Mouse (Mus musculus) kidney, embryonic 15.5 days (tissue): ENCODE data around the gene Unc93a2. TPM values are rescaled to one million over a fixed set of nuclear protein-coding genes. Genes with fewer than 3 reads are reported as not detected.
A peak's percentile ranks its signal among the peaks of the same experiment; 100 is the strongest.
"Not testable (repeated sequence)": the region's sequence is repeated elsewhere in the genome, so short reads cannot be mapped to it uniquely, and the experiment has no call there.

Experiments
- ATAC-seq: fragments of 200-750 bp; cut with Nextera tagmentation; replicated peaks from 2 replicates; pipeline ENCODE4 v1.8.0; 2017; ENCODE audit warnings: moderate TSS enrichment; ENCODE audit not compliant: low FRiP score
- H3K27ac ChIP-seq: fragments of 300-500 bp; sonication (generic); 2 replicates; pipeline ENCODE4 v1.5.1; 2015; ENCODE audit warnings: mild to moderate bottlenecking, inconsistent platforms
- H3K27me3 ChIP-seq: fragments of 300-500 bp; sonication (generic); 2 replicates; pipeline ENCODE4 v1.6.1; 2015; ENCODE audit warnings: inconsistent platforms
- H3K36me3 ChIP-seq: fragments of 300-500 bp; sonication (generic); 2 replicates; pipeline ENCODE4 v1.6.1; 2015; ENCODE audit warnings: inconsistent platforms
- H3K4me1 ChIP-seq: fragments of 300-500 bp; sonication (generic); 2 replicates; pipeline ENCODE4 v1.6.1; 2015; ENCODE audit warnings: inconsistent platforms
- H3K4me2 ChIP-seq: fragments of 300-500 bp; sonication (generic); 2 replicates; pipeline ENCODE4 v1.6.1; 2015; ENCODE audit warnings: moderate library complexity, mild to moderate bottlenecking, inconsistent platforms
- H3K4me3 ChIP-seq: fragments of 300-500 bp; sonication (generic); replicated peaks from 2 replicates; pipeline ENCODE4 v1.5.1; 2015; ENCODE audit warnings: mild to moderate bottlenecking, inconsistent platforms
- H3K9ac ChIP-seq: fragments of 300-500 bp; sonication (generic); 2 replicates; pipeline ENCODE4 v1.6.1; 2015; ENCODE audit warnings: mild to moderate bottlenecking, inconsistent platforms
- H3K9me3 ChIP-seq: fragments of 300-500 bp; sonication (generic); replicated peaks from 2 replicates; pipeline ENCODE4 v1.6.1; 2016; ENCODE audit warnings: inconsistent platforms
- WGBS: fragments of 180-500 bp; shearing (Covaris S2); methylation state at CpG from one replicate; pipeline ENCODE4 v1.1.7; 2015; ENCODE audit warnings: mixed read lengths; 5-methylcytosine and 5-hydroxymethylcytosine counted together
- polyA plus RNA-seq: library from polyadenylated mRNA; unstranded; fragments of >200 nt; fragmentation: Nextera tagmentation; extraction: Ambion mirVana; gene quantifications from 2 replicates; pipeline ENCODE4 v1.2.1, GENCODE M21; 2015

Gene Unc93a2
- polyA plus RNA-seq, 1 experiment from 2014 or later: not detected

GRCm38 (mm10) chr17:7389898-7390297 is 4.6 kb upstream of the Unc93a2 start:
- WGBS: 78% methylated on average over 7 of the region's 7 CpGs
- not testable (repeated sequence) for H3K4me3 ChIP-seq, H3K9me3 ChIP-seq, H3K4me2 ChIP-seq, ATAC-seq, H3K27me3 ChIP-seq, H3K4me1 ChIP-seq, H3K27ac ChIP-seq, H3K9ac ChIP-seq, H3K36me3 ChIP-seq

GRCm38 (mm10) chr17:7388958-7389356 is 3.7 kb upstream of the Unc93a2 start:
- H3K27ac ChIP-seq, H3K4me1 ChIP-seq, H3K9ac ChIP-seq, H3K36me3 ChIP-seq, H3K27me3 ChIP-seq, H3K4me3 ChIP-seq, H3K4me2 ChIP-seq, H3K9me3 ChIP-seq, ATAC-seq: not testable (repeated sequence)
- WGBS: 81% methylated on average over 8 of the region's 8 CpGs

GRCm38 (mm10) chr17:7388341-7388957 is 3.2 kb upstream of the Unc93a2 start:
- not testable (repeated sequence) for H3K36me3 ChIP-seq, H3K27me3 ChIP-seq, H3K4me3 ChIP-seq, H3K4me2 ChIP-seq, H3K27ac ChIP-seq, H3K9me3 ChIP-seq, H3K4me1 ChIP-seq, ATAC-seq, H3K9ac ChIP-seq
- WGBS: no CpG with 5 or more reads among the region's 2 CpGs

- ATAC-seq, H3K4me1 ChIP-seq, H3K9ac ChIP-seq, H3K27me3 ChIP-seq, H3K36me3 ChIP-seq, H3K27ac ChIP-seq, H3K4me2 ChIP-seq, H3K9me3 ChIP-seq, H3K4me3 ChIP-seq: not testable (repeated sequence)
- 87% methylated on average over 8 of the region's 8 CpGs for WGBS
These were observed 752 bp upstream of the Unc93a2 start for GRCm38 (mm10) chr17:7386016-7386415.

- 52% methylated on average over 12 of the region's 13 CpGs for WGBS
These were observed 1.8 kb downstream of the Unc93a2 start for GRCm38 (mm10) chr17:7383167-7384143.

GRCm38 (mm10) chr17:7382711-7383110 is 2.6 kb downstream of the Unc93a2 start:
- H3K4me1 ChIP-seq, H3K4me2 ChIP-seq, H3K9me3 ChIP-seq, H3K27ac ChIP-seq, H3K9ac ChIP-seq, H3K36me3 ChIP-seq, H3K4me3 ChIP-seq, H3K27me3 ChIP-seq: not testable (repeated sequence)
- 50% methylated on average over 1 of the region's 3 CpGs for WGBS
- peak; percentile 50; the same call in 1 of the 2 replicates for ATAC-seq

More at GRCm38 (mm10) chr17:7383167-7384143, 1.8 kb downstream of the Unc93a2 start:
- not testable (repeated sequence) for H3K36me3 ChIP-seq, H3K4me1 ChIP-seq, H3K9me3 ChIP-seq, ATAC-seq, H3K4me3 ChIP-seq, H3K4me2 ChIP-seq, H3K27me3 ChIP-seq, H3K9ac ChIP-seq, H3K27ac ChIP-seq

- not testable (repeated sequence) for H3K4me2 ChIP-seq, H3K4me3 ChIP-seq, H3K9ac ChIP-seq, H3K27ac ChIP-seq, ATAC-seq, H3K36me3 ChIP-seq, H3K9me3 ChIP-seq, H3K27me3 ChIP-seq, H3K4me1 ChIP-seq
- 32% methylated on average over 3 of the region's 3 CpGs for WGBS
These were observed 7.4 kb downstream of the Unc93a2 start for GRCm38 (mm10) chr17:7377907-7378306.

GRCm38 (mm10) chr17:7376951-7377700 is 8.1 kb downstream of the Unc93a2 start:
- H3K4me3 ChIP-seq: not testable (repeated sequence)
- peak; percentile 53 for ATAC-seq

GRCm38 (mm10) chr17:7371879-7372278 is 13.4 kb downstream of the Unc93a2 start, which contains the start of gene Gm49630:
TSS of gene Gm49630 (minus strand) at chr17:7371979.
- not testable (repeated sequence) for H3K4me3 ChIP-seq, H3K4me2 ChIP-seq, ATAC-seq, H3K36me3 ChIP-seq, H3K27ac ChIP-seq, H3K4me1 ChIP-seq, H3K9me3 ChIP-seq, H3K9ac ChIP-seq, H3K27me3 ChIP-seq
- WGBS: 79% methylated on average over 4 of the region's 5 CpGs

More at GRCm38 (mm10) chr17:7376951-7377700, 8.1 kb downstream of the Unc93a2 start:
- H3K27me3 ChIP-seq, H3K9ac ChIP-seq, H3K4me2 ChIP-seq, H3K36me3 ChIP-seq, H3K27ac ChIP-seq, H3K9me3 ChIP-seq, H3K4me1 ChIP-seq: not testable (repeated sequence)
- 80% methylated on average over 1 of the region's 3 CpGs for WGBS

GRCm38 (mm10) chr17:7369401-7369800 is 15.9 kb downstream of the Unc93a2 start:
- H3K4me3 ChIP-seq, H3K4me2 ChIP-seq, H3K36me3 ChIP-seq, H3K9me3 ChIP-seq, H3K27ac ChIP-seq, H3K27me3 ChIP-seq, H3K9ac ChIP-seq, H3K4me1 ChIP-seq, ATAC-seq: not testable (repeated sequence)
- WGBS: 86% methylated on average over 6 of the region's 6 CpGs

GRCm38 (mm10) chr17:7366676-7367374 is 18.4 kb downstream of the Unc93a2 start:
- H3K4me2 ChIP-seq, H3K4me3 ChIP-seq, H3K36me3 ChIP-seq, H3K9me3 ChIP-seq, H3K9ac ChIP-seq, H3K4me1 ChIP-seq, H3K27ac ChIP-seq, ATAC-seq, H3K27me3 ChIP-seq: not testable (repeated sequence)
- WGBS: 52% methylated on average over 5 of the region's 7 CpGs
